Mouse (Mus musculus) kidney, adult 2 months (tissue): ENCODE measurements around the gene Lmx1a.

ENCODE experiments used
- CTCF ChIP-seq: fragments of 200-500 bp; conservative IDR thresholded peaks from 2 replicates; pipeline ENCODE4 v1.5.1; 2011; ENCODE audit warnings: low read depth, mild to moderate bottlenecking, control low read depth, low read length, moderate library complexity, mixed read lengths; ENCODE audit not compliant: insufficient read depth, insufficient read length
- POLR2A ChIP-seq: fragments of 200-500 bp; IDR thresholded peaks from one replicate; pipeline ENCODE4 v1.6.1; 2011; ENCODE audit warnings: low read depth, low read length, control low read depth

- peak; percentile 81 for TF ChIP-seq CTCF
- no peak for TF ChIP-seq POLR2A
Observed at GRCm38 (mm10) chr1:167644866-167645537, 44.0 kb upstream of the Lmx1a start.
